Mouse (Mus musculus): ENCODE results near the gene Tox4. TPM values are rescaled to one million over a fixed set of nuclear protein-coding genes. Genes with fewer than 3 reads are reported as not detected.
A peak's percentile ranks its signal among the peaks of the same experiment; 100 is the strongest.
"Not testable (repeated sequence)": the region's sequence is repeated elsewhere in the genome, so short reads cannot be mapped to it uniquely, and the experiment has no call there.

The Tox4 gene
- polyA plus RNA-seq, 1 experiment from 2014 or later: 56.1 TPM

DNA sequence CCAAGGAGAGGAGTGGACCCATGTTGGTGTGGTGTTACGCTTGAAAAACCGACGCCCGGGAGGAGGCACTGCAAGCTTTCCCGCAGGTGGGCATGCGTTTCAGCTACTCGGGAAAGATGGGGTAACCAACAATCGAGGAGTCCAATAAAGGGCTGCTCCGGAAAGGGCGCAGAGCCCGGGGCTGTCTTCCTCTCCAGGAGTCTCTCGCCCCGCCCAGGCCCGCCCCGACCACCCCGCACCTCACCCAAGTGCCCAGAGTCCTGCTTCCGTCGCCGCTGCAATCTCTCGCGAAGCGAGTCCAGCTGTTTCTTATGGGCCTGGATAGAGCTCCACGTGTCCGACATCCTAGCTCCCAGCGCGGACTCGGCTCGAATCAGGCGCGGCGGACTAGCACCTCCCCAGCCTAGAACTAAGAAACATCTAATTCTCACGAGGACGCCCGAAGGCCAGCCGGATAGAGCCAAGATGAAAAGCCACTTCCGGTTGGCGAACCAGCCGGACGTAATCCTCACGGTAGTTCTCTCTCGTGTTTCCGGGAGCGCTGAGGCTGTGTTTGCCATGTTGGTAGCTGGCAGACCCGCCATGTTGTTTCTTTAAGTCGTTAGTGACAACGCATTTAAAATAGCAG lies 25.8 kb downstream of the Tox4 start, which contains the start of gene Mettl3:
TSS of gene Mettl3 (minus strand) at position 485 of the 628 bp plus-strand sequence.
- Histone ChIP-seq H3K9ac (replicated peaks; ENCODE audit: low read length) (peak within 1 kb of the TSS; percentile 76), H3K4me2 (ENCODE audit: low read length) (peak within 1 kb of the TSS; percentile 65), H3K36me3 (ENCODE audit: control insufficient read depth, insufficient read depth, low read length) (peaks cover 13% of the 10 kb centered on the region), H3K4me3 (replicated peaks; ENCODE audit: low read depth, low read length) (peak within 1 kb of the TSS; percentile 73), H3K4me1 (ENCODE audit: control insufficient read depth, insufficient read depth, low read length) (peaks cover 5% of the 10 kb centered on the region; the same call in 1 of the 2 replicates), H3K27ac (replicated peaks; ENCODE audit: low read depth, low read length) (peak within 1 kb of the TSS; percentile 91), H3K9me3 (ENCODE audit: control insufficient read depth, low read length) (no peaks in the 10 kb centered on the region), H3K27me3 (ENCODE audit: control insufficient read depth, insufficient read depth, low read length) (no peaks in the 10 kb centered on the region)
- WGBS: under 1% methylated on average over 46 of the region's 46 CpGs
- peak; percentile 94 for ATAC-seq (ENCODE audit: low FRiP score, low TSS enrichment)
- peak; percentile 97 for DNase-seq

DNA sequence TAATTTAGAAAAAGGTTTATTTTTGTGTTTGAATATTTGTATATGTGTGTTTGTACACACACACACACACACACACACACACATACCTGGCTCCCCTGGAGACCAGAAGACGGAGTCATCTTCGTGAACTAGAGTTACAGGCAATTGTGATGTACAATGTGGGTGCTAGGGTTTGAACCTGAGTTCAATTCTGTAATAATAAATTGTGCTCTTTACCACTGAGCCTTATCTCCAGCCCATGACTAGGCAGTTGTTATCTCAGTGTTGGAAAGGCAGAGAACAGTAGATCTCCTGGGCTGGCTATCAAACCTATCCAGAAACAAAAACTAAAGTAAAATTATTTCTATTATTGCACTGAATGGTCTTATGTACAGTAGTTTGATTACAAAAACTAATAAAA lies 27.2 kb downstream of the Tox4 start:
- DNase-seq: no peak
- no peak overlapping the region for H3K4me3 ChIP-seq (replicated peaks; ENCODE audit: low read depth, low read length)
- peaks cover 11% of the 10 kb centered on the region for H3K4me1 ChIP-seq (ENCODE audit: control insufficient read depth, insufficient read depth, low read length)
- no peak for ATAC-seq (ENCODE audit: low FRiP score, low TSS enrichment)
- no peak overlapping the region for H3K4me2 ChIP-seq (ENCODE audit: low read length)
- WGBS: 89% methylated on average over 2 of the region's 2 CpGs
- no peak overlapping the region for H3K9ac ChIP-seq (replicated peaks; ENCODE audit: low read length)
- peaks cover 16% of the 10 kb centered on the region for H3K36me3 ChIP-seq (ENCODE audit: control insufficient read depth, insufficient read depth, low read length)
- H3K27me3 ChIP-seq (ENCODE audit: control insufficient read depth, insufficient read depth, low read length): no peaks in the 10 kb centered on the region
- no peaks in the 10 kb centered on the region for H3K9me3 ChIP-seq (ENCODE audit: control insufficient read depth, low read length)
- H3K27ac ChIP-seq (replicated peaks; ENCODE audit: low read depth, low read length): no peak overlapping the region

DNA sequence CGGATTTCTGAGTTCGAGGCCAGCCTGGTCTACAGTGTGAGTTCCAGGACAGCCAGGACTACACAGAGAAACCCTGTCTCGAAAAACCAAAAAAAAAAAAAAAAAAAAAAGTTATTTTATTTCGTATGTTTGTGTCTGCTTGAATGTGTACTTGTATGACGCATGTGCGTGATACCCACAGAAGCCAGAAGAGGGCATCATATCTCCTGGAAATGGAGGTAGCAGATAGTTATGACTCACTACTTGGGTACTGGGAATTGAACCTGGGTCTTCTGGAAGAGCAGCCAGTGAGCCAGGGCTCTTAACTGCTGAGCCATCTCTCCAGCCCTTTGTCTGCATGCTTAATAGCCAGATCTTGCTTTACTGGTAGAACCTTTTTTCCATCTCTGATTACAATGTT lies 31.4 kb downstream of the Tox4 start:
- not testable (repeated sequence) for H3K9me3 ChIP-seq (ENCODE audit: control insufficient read depth, low read length); H3K27me3 ChIP-seq (ENCODE audit: control insufficient read depth, insufficient read depth, low read length); DNase-seq; H3K27ac ChIP-seq (replicated peaks; ENCODE audit: low read depth, low read length); ATAC-seq (ENCODE audit: low FRiP score, low TSS enrichment); H3K4me2 ChIP-seq (ENCODE audit: low read length); H3K9ac ChIP-seq (replicated peaks; ENCODE audit: low read length); H3K4me3 ChIP-seq (replicated peaks; ENCODE audit: low read depth, low read length)
- peaks cover 54% of the 10 kb centered on the region for H3K36me3 ChIP-seq (ENCODE audit: control insufficient read depth, insufficient read depth, low read length)
- WGBS: 95% methylated on average over 5 of the region's 6 CpGs
- peaks cover 44% of the 10 kb centered on the region for H3K4me1 ChIP-seq (ENCODE audit: control insufficient read depth, insufficient read depth, low read length)

DNA sequence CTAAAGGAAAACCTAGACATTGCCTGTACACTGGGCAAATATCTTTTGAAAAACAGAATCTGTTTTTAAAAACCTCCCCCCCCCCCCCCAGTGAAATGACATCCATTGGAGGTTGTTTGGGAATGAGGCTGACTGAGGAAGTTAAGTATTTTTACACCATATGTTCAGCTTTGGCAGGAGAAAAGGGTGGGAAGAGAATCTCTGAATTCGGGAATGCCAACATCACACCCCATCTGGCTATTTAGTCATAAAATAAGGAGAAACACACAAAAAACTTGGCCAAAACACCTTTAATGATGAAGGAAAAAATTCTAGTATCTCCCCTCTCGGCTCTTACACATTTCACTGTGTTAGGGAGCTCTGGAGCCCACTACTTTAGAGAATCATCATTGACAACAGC lies 32.0 kb downstream of the Tox4 start:
- H3K9me3 ChIP-seq (ENCODE audit: control insufficient read depth, low read length): no peaks in the 10 kb centered on the region
- WGBS: 93% methylated on average over 2 of the region's 2 CpGs
- H3K4me1 ChIP-seq (ENCODE audit: control insufficient read depth, insufficient read depth, low read length): peaks cover 44% of the 10 kb centered on the region
- no peak overlapping the region for H3K4me3 ChIP-seq (replicated peaks; ENCODE audit: low read depth, low read length)
- H3K27me3 ChIP-seq (ENCODE audit: control insufficient read depth, insufficient read depth, low read length): no peaks in the 10 kb centered on the region
- ATAC-seq (ENCODE audit: low FRiP score, low TSS enrichment) (no peak), DNase-seq (no peak)
- peak overlapping the region; percentile 34 for H3K4me2 ChIP-seq (ENCODE audit: low read length)
- peaks cover 54% of the 10 kb centered on the region for H3K36me3 ChIP-seq (ENCODE audit: control insufficient read depth, insufficient read depth, low read length)
- no peak overlapping the region for H3K9ac ChIP-seq (replicated peaks; ENCODE audit: low read length)
- H3K27ac ChIP-seq (replicated peaks; ENCODE audit: low read depth, low read length): no peak overlapping the region

DNA sequence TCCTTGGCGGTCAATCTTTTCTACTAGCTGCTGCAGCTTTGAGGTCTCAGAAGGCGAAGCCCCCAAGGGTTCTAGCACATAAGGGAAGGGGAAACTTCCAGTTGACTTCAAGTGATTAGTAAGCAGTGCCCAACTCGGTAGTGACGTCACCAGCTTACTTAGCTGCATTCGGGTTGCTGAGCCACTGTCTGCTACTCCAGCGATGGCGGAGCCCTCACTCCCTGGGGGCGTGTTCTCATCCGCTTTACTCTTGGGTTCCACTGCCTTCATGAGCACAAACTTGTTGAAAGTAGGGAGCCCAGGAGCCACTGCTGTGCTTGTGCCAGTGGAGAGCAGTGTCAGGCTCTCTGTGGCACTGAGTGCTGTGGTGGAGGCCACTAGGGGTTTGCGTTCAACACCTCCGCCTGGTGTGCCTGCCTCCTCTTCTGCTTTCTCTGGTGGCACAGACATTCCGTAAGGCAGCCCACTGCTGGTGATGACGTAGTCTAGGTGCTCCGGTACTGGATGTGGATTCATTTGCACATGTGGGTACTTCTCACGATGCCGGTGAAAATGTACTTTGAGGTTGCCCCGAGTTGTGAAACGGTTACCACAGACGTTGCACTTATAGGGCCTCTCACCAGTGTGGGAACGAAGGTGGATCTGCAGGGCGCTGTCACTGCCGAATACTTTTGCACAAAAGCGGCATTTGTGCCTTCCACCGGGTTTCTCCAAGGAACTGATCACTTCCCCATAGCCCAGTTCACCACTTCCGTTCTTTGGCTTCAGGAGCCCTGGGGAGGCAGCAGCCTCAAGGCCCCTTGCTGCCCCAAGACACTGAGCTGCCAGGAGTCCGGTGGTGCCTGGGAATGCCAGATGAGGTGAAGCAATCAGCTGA lies 35.2 kb downstream of the Tox4 start:
- Histone ChIP-seq H3K36me3 (ENCODE audit: control insufficient read depth, insufficient read depth, low read length) (peaks cover 52% of the 10 kb centered on the region), H3K9me3 (ENCODE audit: control insufficient read depth, low read length) (no peaks in the 10 kb centered on the region), H3K9ac (replicated peaks; ENCODE audit: low read length) (peak overlapping the region; percentile 88), H3K27me3 (ENCODE audit: control insufficient read depth, insufficient read depth, low read length) (no peaks in the 10 kb centered on the region), H3K4me2 (ENCODE audit: low read length) (peak overlapping the region; percentile 92), H3K27ac (replicated peaks; ENCODE audit: low read depth, low read length) (peak overlapping the region; percentile 94; the same call in 1 of the 2 replicates), H3K4me1 (ENCODE audit: control insufficient read depth, insufficient read depth, low read length) (peaks cover 51% of the 10 kb centered on the region), H3K4me3 (replicated peaks; ENCODE audit: low read depth, low read length) (peak overlapping the region; percentile 72)
- DNase-seq (no peak), ATAC-seq (ENCODE audit: low FRiP score, low TSS enrichment) (no peak)
- WGBS: 85% methylated on average over 26 of the region's 26 CpGs

DNA sequence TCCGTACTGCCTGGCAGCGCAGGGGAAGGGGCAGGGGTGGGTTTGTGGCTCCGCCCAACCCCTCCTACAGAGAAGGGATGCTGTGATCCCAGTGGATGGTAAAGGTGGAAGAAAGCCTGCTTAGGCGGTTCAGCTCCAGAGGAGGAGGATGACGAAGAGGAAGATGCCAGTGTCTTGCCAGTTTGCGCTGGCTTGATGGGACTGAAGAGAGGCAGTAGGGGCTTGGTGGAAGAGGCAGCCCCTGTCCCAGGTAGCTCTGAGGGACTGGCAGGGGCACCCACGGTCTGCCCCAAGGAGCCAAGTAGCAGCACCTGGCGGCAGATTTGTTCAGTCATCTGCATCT lies 35.8 kb downstream of the Tox4 start:
- H3K27me3 ChIP-seq (ENCODE audit: control insufficient read depth, insufficient read depth, low read length): no peaks in the 10 kb centered on the region
- H3K27ac ChIP-seq (replicated peaks; ENCODE audit: low read depth, low read length): peak overlapping the region; percentile 94
- no peak for ATAC-seq (ENCODE audit: low FRiP score, low TSS enrichment)
- WGBS: 42% methylated on average over 8 of the region's 8 CpGs
- no peaks in the 10 kb centered on the region for H3K9me3 ChIP-seq (ENCODE audit: control insufficient read depth, low read length)
- peaks cover 51% of the 10 kb centered on the region for H3K4me1 ChIP-seq (ENCODE audit: control insufficient read depth, insufficient read depth, low read length)
- H3K4me2 ChIP-seq (ENCODE audit: low read length): peak overlapping the region; percentile 92
- H3K36me3 ChIP-seq (ENCODE audit: control insufficient read depth, insufficient read depth, low read length): peaks cover 50% of the 10 kb centered on the region
- peak overlapping the region; percentile 88 for H3K9ac ChIP-seq (replicated peaks; ENCODE audit: low read length)
- H3K4me3 ChIP-seq (replicated peaks; ENCODE audit: low read depth, low read length): peak overlapping the region; percentile 72
- no peak for DNase-seq

DNA sequence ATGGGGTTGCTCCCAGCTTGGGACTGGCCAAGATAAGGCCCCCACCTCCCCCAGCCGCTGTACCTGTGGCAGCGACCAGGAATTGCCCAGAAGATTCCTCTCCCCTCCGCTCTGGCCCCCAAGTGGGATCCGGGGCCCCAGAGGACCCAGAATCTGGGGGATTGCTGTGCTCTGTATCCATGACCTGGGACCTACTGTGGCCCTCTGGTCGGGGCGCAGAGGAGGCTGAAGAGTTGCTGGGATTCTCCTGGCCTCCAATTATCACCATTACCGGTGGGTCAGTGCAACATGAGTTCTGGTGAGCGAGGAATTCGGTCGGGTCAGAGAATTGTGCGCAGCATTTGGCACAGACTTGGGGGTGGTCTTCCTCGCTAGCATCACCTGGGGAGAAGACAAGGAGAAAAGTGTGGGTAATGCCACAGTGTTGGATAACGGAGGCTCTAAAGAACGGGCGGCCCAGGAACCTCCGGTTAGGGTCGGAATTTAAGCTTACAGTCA lies 36.4 kb downstream of the Tox4 start:
- Histone ChIP-seq H3K4me3 (replicated peaks; ENCODE audit: low read depth, low read length) (peak overlapping the region; percentile 72), H3K9me3 (ENCODE audit: control insufficient read depth, low read length) (no peaks in the 10 kb centered on the region), H3K4me2 (ENCODE audit: low read length) (peak overlapping the region; percentile 92), H3K36me3 (ENCODE audit: control insufficient read depth, insufficient read depth, low read length) (peaks cover 46% of the 10 kb centered on the region), H3K4me1 (ENCODE audit: control insufficient read depth, insufficient read depth, low read length) (peaks cover 51% of the 10 kb centered on the region), H3K27me3 (ENCODE audit: control insufficient read depth, insufficient read depth, low read length) (no peaks in the 10 kb centered on the region), H3K27ac (replicated peaks; ENCODE audit: low read depth, low read length) (peak overlapping the region; percentile 94), H3K9ac (replicated peaks; ENCODE audit: low read length) (peak overlapping the region; percentile 88)
- ATAC-seq (ENCODE audit: low FRiP score, low TSS enrichment) (0 out of 2 replicates have a peak, but pooled peaks have one; percentile 5), DNase-seq (no peak)
- WGBS: 8% methylated on average over 17 of the region's 17 CpGs

DNA sequence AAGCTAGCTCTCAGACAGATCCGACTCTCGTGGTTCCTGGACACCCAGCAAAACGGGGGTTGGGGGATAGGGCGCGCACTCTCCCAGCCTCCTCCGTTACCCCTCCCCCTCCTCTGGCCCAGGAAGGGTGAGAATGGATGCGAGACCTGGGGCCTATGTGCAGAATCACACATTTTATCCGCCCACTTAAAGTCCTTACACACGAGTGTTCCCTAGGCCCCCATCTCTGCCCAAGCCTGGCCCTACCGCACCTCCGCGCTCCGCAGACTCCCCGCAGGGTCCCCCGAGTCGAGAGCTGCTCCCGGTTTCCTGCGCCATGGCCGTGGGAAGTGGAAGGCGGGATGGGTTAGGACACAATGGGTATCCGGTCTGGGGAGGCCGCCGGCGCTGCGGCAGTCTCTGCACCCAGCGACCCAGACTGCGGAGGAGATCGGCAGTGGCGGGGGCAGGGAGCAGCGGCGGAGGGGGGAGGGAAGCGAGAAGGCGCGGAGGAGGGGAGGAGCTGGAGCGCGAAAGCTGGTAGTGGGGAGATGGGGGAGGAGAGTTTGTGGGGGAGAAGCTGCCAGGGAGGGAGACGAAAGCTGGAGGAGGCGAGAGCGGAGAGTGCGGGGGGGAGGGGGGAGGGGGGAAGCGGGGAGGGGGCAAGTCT lies 37.0 kb downstream of the Tox4 start:
- H3K4me2 ChIP-seq (ENCODE audit: low read length): peak overlapping the region; percentile 92
- H3K27ac ChIP-seq (replicated peaks; ENCODE audit: low read depth, low read length): peak overlapping the region; percentile 94
- peaks cover 46% of the 10 kb centered on the region for H3K4me1 ChIP-seq (ENCODE audit: control insufficient read depth, insufficient read depth, low read length)
- no peaks in the 10 kb centered on the region for H3K9me3 ChIP-seq (ENCODE audit: control insufficient read depth, low read length)
- DNase-seq (peak; percentile 90), ATAC-seq (ENCODE audit: low FRiP score, low TSS enrichment) (peak; percentile 87)
- peaks cover 40% of the 10 kb centered on the region for H3K36me3 ChIP-seq (ENCODE audit: control insufficient read depth, insufficient read depth, low read length)
- H3K4me3 ChIP-seq (replicated peaks; ENCODE audit: low read depth, low read length): peak overlapping the region; percentile 72
- no peaks in the 10 kb centered on the region for H3K27me3 ChIP-seq (ENCODE audit: control insufficient read depth, insufficient read depth, low read length)
- peak overlapping the region; percentile 88 for H3K9ac ChIP-seq (replicated peaks; ENCODE audit: low read length)
- WGBS: under 1% methylated on average over 35 of the region's 41 CpGs

Data from midbrain, embryonic 14.5 days (tissue).